Mouse (Mus musculus) hindbrain, embryonic 11.5 days (tissue): ENCODE data around the gene Golgb1. TPM values are rescaled to one million over a fixed set of nuclear protein-coding genes. Genes with fewer than 3 reads are reported as not detected.

Source experiments
- ATAC-seq: fragments of 200-750 bp; cut with Nextera tagmentation; 2 replicates; pipeline ENCODE4 v1.8.0; 2017; ENCODE audit warnings: mild to moderate bottlenecking, moderate TSS enrichment, moderate library complexity; ENCODE audit not compliant: low FRiP score
- DNase-seq: peaks from one replicate; pipeline ENCODE4 v3.0.0-alpha.2; 2015; ENCODE audit warnings: low spot score
- H3K27ac ChIP-seq: fragments of 300-500 bp; sonication (generic); 2 replicates; pipeline ENCODE4 v1.5.1; 2014; ENCODE audit warnings: mild to moderate bottlenecking, low read depth, low read length
- H3K27me3 ChIP-seq: fragments of 300-500 bp; sonication (generic); 2 replicates; pipeline ENCODE4 v1.6.1; 2014; ENCODE audit warnings: mild to moderate bottlenecking, low read length, moderate library complexity, mixed read lengths; ENCODE audit not compliant: control insufficient read depth, insufficient read depth
- H3K36me3 ChIP-seq: fragments of 300-500 bp; sonication (generic); 2 replicates; pipeline ENCODE4 v1.6.1; 2014; ENCODE audit warnings: mild to moderate bottlenecking, low read length, moderate library complexity, mixed read lengths; ENCODE audit not compliant: control insufficient read depth, insufficient read depth
- H3K4me1 ChIP-seq: fragments of 300-500 bp; sonication (generic); replicated peaks from 2 replicates; pipeline ENCODE4 v1.6.1; 2014; ENCODE audit warnings: low read length, mixed read lengths; ENCODE audit not compliant: control insufficient read depth, insufficient read depth
- H3K4me2 ChIP-seq: fragments of 300-500 bp; sonication (generic); replicated peaks from 2 replicates; pipeline ENCODE4 v1.6.1; 2014; ENCODE audit warnings: mild to moderate bottlenecking, low read depth, low read length
- H3K4me3 ChIP-seq: fragments of 300-500 bp; sonication (generic); 2 replicates; pipeline ENCODE4 v1.5.1; 2014; ENCODE audit warnings: low read depth, low read length
- H3K9ac ChIP-seq: fragments of 300-500 bp; sonication (generic); 2 replicates; pipeline ENCODE4 v1.6.1; 2014; ENCODE audit warnings: low read depth, low read length
- H3K9me3 ChIP-seq: fragments of 300-500 bp; sonication (generic); 2 replicates; pipeline ENCODE4 v1.6.1; 2016; ENCODE audit warnings: low read length; ENCODE audit not compliant: control insufficient read depth
- WGBS: fragments of 180-500 bp; shearing (Covaris S2); extraction: QIAGEN DNeasy Blood & Tissue Kit; methylation state at CpG from one replicate; pipeline ENCODE4 v1.1.7; 2014; 5-methylcytosine and 5-hydroxymethylcytosine counted together
- polyA plus RNA-seq: library from polyadenylated mRNA; unstranded; fragments of >200 nt; fragmentation: Nextera tagmentation; extraction: Ambion mirVana; gene quantifications from 2 replicates; pipeline ENCODE4 v1.2.1, GENCODE M21; 2014

Golgb1 gene
- polyA plus RNA-seq, 1 experiment from 2014 or later, result 91.0 TPM

- WGBS, result 91% methylated on average over 2 of the region's 2 CpGs
- H3K36me3 ChIP-seq, result no peaks in the 10 kb centered on the region
- no peak overlapping the region for H3K4me3 ChIP-seq
- no peak overlapping the region for H3K4me2 ChIP-seq
- ATAC-seq, result no peak
- H3K27ac ChIP-seq, result no peak overlapping the region
- no peaks in the 10 kb centered on the region for H3K4me1 ChIP-seq
- no peak overlapping the region for H3K9ac ChIP-seq
- no peaks in the 10 kb centered on the region for H3K27me3 ChIP-seq
- no peak for DNase-seq
- H3K9me3 ChIP-seq, result no peaks in the 10 kb centered on the region
These were observed 104.2 kb downstream of the Golgb1 start for GRCm38 (mm10) chr16:36979127-36979526.

Other genes starting within 250 kb of the Golgb1 start
- 1.4 and 1.7 TPM in 2 replicates for gene Cd86, start 209.1 kb upstream of the Golgb1 start, polyA plus RNA-seq
- 0.26 and 0.57 TPM in 2 replicates for gene Ildr1, start 181.2 kb upstream of the Golgb1 start, polyA plus RNA-seq
- gene Slc15a2, start 90.2 kb upstream of the Golgb1 start, polyA plus RNA-seq, result 2.1 and 3.7 TPM in 2 replicates
- gene Iqcb1, start 46.8 kb upstream of the Golgb1 start, polyA plus RNA-seq, result 73.3 and 74.3 TPM in 2 replicates
- gene Eaf2, start 137 bp upstream of the Golgb1 start, polyA plus RNA-seq, result 1.3 and 1.5 TPM in 2 replicates
- gene Hcls1, start 59.8 kb downstream of the Golgb1 start, polyA plus RNA-seq, result 0.79 and 1.3 TPM in 2 replicates
- 0.03 TPM in 1 of 2 replicates, not detected in the other for gene Fbxo40, start 115.3 kb downstream of the Golgb1 start, polyA plus RNA-seq
- 10.1 and 11.8 TPM in 2 replicates for gene Polq, start 136.6 kb downstream of the Golgb1 start, polyA plus RNA-seq